22 mouse cellular contexts compared by ENCODE assay signal in genomic region chr3:109600699-109601451, GRCm38 (mm10).
"Had no signal": no experiment of that assay in that cellular context is flagged by ENCODE, and none has a peak within 500 bp of the region (broad histone marks: within the 10 kb centered on the region; RNA-seq: fewer than 3 reads in every experiment).

No protein-coding gene starts in this region.

- H3K4me2 ChIP-seq: lung, embryonic 15.5 days; midbrain, embryonic 11.5 days; midbrain, embryonic 13.5 days; neural tube, embryonic 13.5 days; neural tube, embryonic 15.5 days had no signal

- ATAC-seq: lung, postnatal 0 days; midbrain, embryonic 13.5 days; midbrain, embryonic 16.5 days had no signal

- H3K4me1 ChIP-seq: lung, embryonic 15.5 days; megakaryocyte, embryonic 14.5 days; neural tube, embryonic 15.5 days had no signal

- H3K27ac ChIP-seq: liver, embryonic 14.5 days; lung, embryonic 15.5 days; macrophage; midbrain, embryonic 13.5 days; neural tube, embryonic 13.5 days; neural tube, embryonic 15.5 days had no signal

- H3K36me3 ChIP-seq: lung, embryonic 15.5 days; midbrain, embryonic 13.5 days; neural tube, embryonic 13.5 days; neural tube, embryonic 15.5 days had no signal

- H3K9me3 ChIP-seq: lung, embryonic 15.5 days; megakaryocyte, embryonic 14.5 days; midbrain, embryonic 13.5 days; neural tube, embryonic 13.5 days; neural tube, embryonic 15.5 days had no signal

- H3K9ac ChIP-seq: liver, embryonic 14.5 days; lung, embryonic 15.5 days; midbrain, embryonic 13.5 days; neural tube, embryonic 13.5 days; neural tube, embryonic 15.5 days had no signal

- H3K27me3 ChIP-seq: lung, embryonic 15.5 days; megakaryocyte, embryonic 14.5 days; midbrain, embryonic 13.5 days; neural tube, embryonic 13.5 days; neural tube, embryonic 15.5 days had no signal

- H3K4me3 ChIP-seq: lung, embryonic 15.5 days; megakaryocyte, embryonic 14.5 days; midbrain, embryonic 13.5 days; myocyte; neural tube, embryonic 13.5 days; neural tube, embryonic 15.5 days had no signal

- DNase-seq: lung, adult 18-20 months; lung, postnatal 14 days; lung, postnatal 36 days; retina, postnatal 1 day; right cerebral cortex, adult 18-20 months; right cerebral cortex, postnatal 25 days; right cerebral cortex, postnatal 4 days; spleen, adult 18-20 months; thymus, adult 2 months; thymus, postnatal 25 days; thymus, postnatal 4 days had no signal
